Mouse (Mus musculus): ENCODE measurements around the gene Lrrc28. TPM values are rescaled to one million over a fixed set of nuclear protein-coding genes. Genes with fewer than 3 reads are reported as not detected.

Gene Lrrc28
- polyA plus RNA-seq (2015; fragmentation: Nextera tagmentation; extraction: Ambion mirVana): 15.6 and 15.8 TPM in 2 replicates

GRCm38 (mm10) chr7:67644833-67645680 lies at the start of gene Lrrc28:
TSS of gene Lrrc28 (minus strand) at chr7:67645268.

DNA sequence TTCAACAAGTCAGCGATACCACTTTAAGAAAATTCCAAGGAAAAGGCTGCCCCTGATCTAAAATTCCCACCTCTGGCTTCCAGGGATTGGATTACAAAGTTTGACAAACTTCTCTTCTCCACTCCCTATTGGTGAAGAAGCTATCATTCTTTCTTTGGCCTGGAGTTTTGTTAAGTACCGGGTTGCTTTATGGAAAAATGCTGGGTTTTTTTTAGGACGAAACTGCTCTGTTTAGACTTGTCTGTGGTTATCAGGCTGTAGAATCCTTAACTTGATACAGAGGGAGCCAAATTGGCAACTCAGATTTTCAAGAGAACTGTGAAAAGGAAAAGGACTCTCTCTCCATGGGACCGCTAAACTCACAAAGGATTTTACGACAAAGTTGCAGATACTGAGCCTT lies 2.2 kb upstream of the Lrrc28 start, which contains the start of gene Ttc23:
Ttc23 (plus strand) TSS at position 134 of the 400 bp plus-strand sequence.

Other genes starting within 250 kb of the Lrrc28 start
- gene Ttc23, start 2.1 kb upstream of the Lrrc28 start, polyA plus RNA-seq (2015; fragmentation: Nextera tagmentation; extraction: Ambion mirVana): 8.9 and 9.2 TPM in 2 replicates
- gene Synm, start 114.5 kb upstream of the Lrrc28 start, polyA plus RNA-seq (2015; fragmentation: Nextera tagmentation; extraction: Ambion mirVana): 7.0 and 7.4 TPM in 2 replicates

Data from skeletal muscle tissue, postnatal 0 days (tissue).